Mouse (Mus musculus) liver, adult 2 months (tissue): Measurements from ENCODE around the gene Rspo4.

ENCODE experiments used
- CTCF ChIP-seq: fragments of 200-500 bp; IDR thresholded peaks from 2 replicates; pipeline ENCODE4 v1.5.1; 2011; ENCODE audit warnings: low read depth, low read length, control low read depth
- POLR2A ChIP-seq: fragments of 200-500 bp; IDR thresholded peaks from 2 replicates; pipeline ENCODE4 v1.6.1; 2011; ENCODE audit warnings: low read length, control low read depth; ENCODE audit not compliant: insufficient read depth; ENCODE audit errors: extremely low read depth

DNA sequence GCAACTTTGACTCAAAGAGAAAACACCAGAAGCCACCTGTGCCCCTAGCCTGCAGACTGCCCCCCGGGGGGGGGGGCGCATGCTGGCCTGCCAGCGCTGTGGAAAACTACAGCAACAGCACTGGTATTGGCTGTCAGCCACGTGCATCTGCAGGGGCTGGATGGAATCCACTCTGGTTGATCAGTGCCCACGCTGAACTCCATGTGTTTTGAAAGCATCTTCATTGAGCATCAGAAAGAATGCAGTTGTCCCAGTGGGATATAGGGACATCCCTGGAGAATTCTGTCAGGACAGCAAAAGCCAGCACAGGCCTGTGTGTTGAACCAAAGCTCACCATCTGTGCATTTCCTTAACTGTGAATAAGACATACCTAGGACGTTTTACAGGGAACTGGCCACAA, 48.3 kb downstream of the Rspo4 start:
- TF ChIP-seq CTCF (no peak), POLR2A (no peak)
